Mouse (Mus musculus): ENCODE data around the gene 3830403N18Rik.
"Not testable (repeated sequence)": the region's sequence is repeated elsewhere in the genome, so short reads cannot be mapped to it uniquely, and the experiment has no call there.

The 3830403N18Rik gene

DNA sequence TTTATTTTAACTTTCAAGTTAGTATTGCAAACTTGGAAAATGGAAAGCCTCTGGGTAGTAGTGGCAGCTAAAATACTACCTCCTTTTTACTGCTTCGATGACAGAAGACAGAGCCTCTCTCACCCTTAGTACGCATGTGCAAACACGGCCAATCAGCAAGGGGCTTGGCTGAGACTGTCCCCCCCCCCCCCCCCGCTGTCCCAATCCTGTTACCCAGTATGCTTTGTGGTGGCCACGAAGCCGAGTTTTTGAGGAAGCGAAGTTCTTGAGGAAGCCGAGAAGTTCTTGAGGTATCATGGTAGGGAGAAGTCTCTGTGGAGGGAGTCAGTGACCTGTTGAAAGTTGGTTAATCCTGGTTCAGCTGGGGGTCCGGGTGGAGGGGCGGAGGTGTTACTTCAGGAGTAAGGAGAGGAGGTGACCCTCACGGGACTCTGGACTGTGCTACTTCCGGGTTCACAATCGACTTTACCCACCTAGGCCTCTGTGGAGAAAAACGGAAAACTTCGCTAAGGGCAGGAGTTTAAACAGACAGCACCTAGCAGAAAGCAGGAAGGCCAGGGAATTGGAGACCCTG, at the start of gene 3830403N18Rik:
Gene 3830403N18Rik (plus strand): TSS at position 237 of the 574 bp plus-strand sequence.
- DNase-seq (ENCODE audit: low spot score) = not testable (repeated sequence)

- DNase-seq (ENCODE audit: low spot score) = no peak
Observed at GRCm38 (mm10) chrX:56151396-56151795, 15.0 kb downstream of the 3830403N18Rik start.

- DNase-seq (ENCODE audit: low spot score) = not testable (repeated sequence)
Observed at GRCm38 (mm10) chrX:56186449-56186848, 50.1 kb downstream of the 3830403N18Rik start.
